Mouse (Mus musculus) heart, adult 2 months (tissue): ENCODE data around the gene Arv1.

Source experiments
- CTCF ChIP-seq: fragments of 200-600 bp; IDR thresholded peaks from 2 replicates; pipeline ENCODE4 v1.8.1; 2022; ENCODE audit warnings: antibody characterized with exemption, mild to moderate bottlenecking, moderate library complexity
- POLR2A ChIP-seq: fragments of 200-500 bp; IDR thresholded peaks from 2 replicates; pipeline ENCODE4 v1.6.1; 2011; ENCODE audit warnings: mild to moderate bottlenecking, low read depth, low read length, control low read depth; ENCODE audit not compliant: insufficient read depth

DNA sequence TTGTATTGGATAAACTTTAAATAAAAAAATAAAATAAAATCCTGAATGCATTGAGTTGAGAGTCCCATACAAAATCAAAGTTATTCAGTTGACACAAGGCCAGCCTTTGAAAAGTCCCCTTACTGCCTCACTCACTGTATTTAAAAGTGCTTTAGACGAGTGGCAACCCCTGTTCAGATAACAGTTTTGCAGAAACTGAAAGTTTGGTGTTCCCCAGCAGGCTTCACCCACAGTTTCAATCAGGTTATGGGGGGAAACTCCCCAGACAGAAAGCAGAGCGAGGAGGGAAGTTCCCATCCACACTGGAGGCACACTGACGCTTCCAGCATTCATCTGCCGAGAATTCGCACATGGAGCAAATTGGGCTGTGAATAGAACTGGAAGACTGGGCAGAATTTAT is 34.7 kb downstream of the Arv1 start:
- TF ChIP-seq CTCF (no peak), POLR2A (no peak)
